Mouse (Mus musculus) embryonic facial prominence, embryonic 10.5 days (tissue): Measurements from ENCODE around the gene Unc119. TPM values are rescaled to one million over a fixed set of nuclear protein-coding genes. Genes with fewer than 3 reads are reported as not detected.

ENCODE experiments used
- DNase-seq: peaks from one replicate; pipeline ENCODE4 v3.0.0-alpha.2; 2017; ENCODE audit warnings: low spot score
- H3K27ac ChIP-seq: fragments of 300-500 bp; sonication (generic); replicated peaks from 2 replicates; pipeline ENCODE4 v1.5.1; 2016; ENCODE audit warnings: mild to moderate bottlenecking
- H3K27me3 ChIP-seq: fragments of 300-500 bp; sonication (generic); replicated peaks from 2 replicates; pipeline ENCODE4 v1.6.1; 2016; ENCODE audit warnings: low read depth, mild to moderate bottlenecking; ENCODE audit not compliant: poor library complexity, severe bottlenecking
- H3K36me3 ChIP-seq: fragments of 300-500 bp; sonication (generic); replicated peaks from 2 replicates; pipeline ENCODE4 v1.6.1; 2016; ENCODE audit warnings: mild to moderate bottlenecking, moderate library complexity
- H3K4me1 ChIP-seq: fragments of 300-500 bp; sonication (generic); 2 replicates; pipeline ENCODE4 v1.6.1; 2016
- H3K4me3 ChIP-seq: fragments of 300-500 bp; sonication (generic); 2 replicates; pipeline ENCODE4 v1.5.1; 2016; ENCODE audit warnings: mild to moderate bottlenecking, moderate library complexity
- H3K9me3 ChIP-seq: fragments of 300-500 bp; sonication (generic); 2 replicates; pipeline ENCODE4 v1.6.1; 2016; ENCODE audit warnings: mild to moderate bottlenecking
- WGBS: fragments of 180-500 bp; shearing (Covaris S2); methylation state at CpG from one replicate; pipeline ENCODE4 v1.1.7; 2016; 5-methylcytosine and 5-hydroxymethylcytosine counted together
- polyA plus RNA-seq: library from polyadenylated mRNA; unstranded; fragments of >200 nt; fragmentation: Nextera tagmentation; extraction: Ambion mirVana; gene quantifications from 2 replicates; pipeline ENCODE4 v1.2.1, GENCODE M21; 2016

Gene Unc119
- polyA plus RNA-seq, 1 experiment from 2014 or later = 69.1 TPM

GRCm38 (mm10) chr11:78363309-78364007 lies 20.2 kb downstream of the Unc119 start:
- 75% methylated on average over 13 of the region's 13 CpGs for whole genome bisulfite sequencing
- DNase-seq = no peak
- no peaks in the 10 kb centered on the region for H3K9me3 ChIP-seq
- H3K36me3 ChIP-seq = no peaks in the 10 kb centered on the region
- peaks cover 11% of the 10 kb centered on the region for H3K27me3 ChIP-seq
- H3K4me1 ChIP-seq = peaks cover 25% of the 10 kb centered on the region; the same call in 1 of the 2 replicates
- H3K4me3 ChIP-seq = no peak overlapping the region
- H3K27ac ChIP-seq = no peak overlapping the region

GRCm38 (mm10) chr11:78364103-78364502 lies 20.8 kb downstream of the Unc119 start:
- Histone ChIP-seq H3K4me1 (peaks cover 21% of the 10 kb centered on the region; the same call in 1 of the 2 replicates), H3K27ac (no peak overlapping the region), H3K4me3 (no peak overlapping the region), H3K36me3 (no peaks in the 10 kb centered on the region), H3K27me3 (peaks cover 5% of the 10 kb centered on the region), H3K9me3 (no peaks in the 10 kb centered on the region)
- WGBS = 63% methylated on average over 8 of the region's 8 CpGs
- DNase-seq = no peak

GRCm38 (mm10) chr11:78367456-78368225 lies 24.4 kb downstream of the Unc119 start:
- Histone ChIP-seq H3K4me1 (peaks cover 18% of the 10 kb centered on the region; the same call in 1 of the 2 replicates), H3K27ac (no peak overlapping the region), H3K27me3 (no peaks in the 10 kb centered on the region), H3K36me3 (no peaks in the 10 kb centered on the region), H3K9me3 (no peaks in the 10 kb centered on the region), H3K4me3 (no peak overlapping the region)
- 93% methylated on average over 15 of the region's 15 CpGs for WGBS
- DNase-seq = no peak

- no peaks in the 10 kb centered on the region for H3K27me3 ChIP-seq
- no peaks in the 10 kb centered on the region for H3K36me3 ChIP-seq
- DNase-seq = no peak
- WGBS = 52% methylated on average over 1 of the region's 1 CpGs
- no peaks in the 10 kb centered on the region for H3K9me3 ChIP-seq
- H3K4me3 ChIP-seq = no peak overlapping the region
- H3K4me1 ChIP-seq = peaks cover 23% of the 10 kb centered on the region
- peak overlapping the region; percentile 35; the same call in 1 of the 2 replicates for H3K27ac ChIP-seq
Measured at GRCm38 (mm10) chr11:78370389-78370788, 27.1 kb downstream of the Unc119 start.

- WGBS = 92% methylated on average over 11 of the region's 11 CpGs
Measured at GRCm38 (mm10) chr11:78371711-78372110, 28.4 kb downstream of the Unc119 start.

GRCm38 (mm10) chr11:78372166-78372565 lies 28.9 kb downstream of the Unc119 start:
- 80% methylated on average over 3 of the region's 3 CpGs for WGBS

More at GRCm38 (mm10) chr11:78371711-78372110, 28.4 kb downstream of the Unc119 start:
- Histone ChIP-seq H3K9me3 (no peaks in the 10 kb centered on the region), H3K27ac (no peak overlapping the region), H3K4me3 (no peak overlapping the region), H3K27me3 (no peaks in the 10 kb centered on the region), H3K4me1 (peaks cover 26% of the 10 kb centered on the region), H3K36me3 (no peaks in the 10 kb centered on the region)
- no peak for DNase-seq

GRCm38 (mm10) chr11:78372610-78373009 lies 29.3 kb downstream of the Unc119 start:
- WGBS = 69% methylated on average over 7 of the region's 7 CpGs
- no peaks in the 10 kb centered on the region for H3K36me3 ChIP-seq
- no peak for DNase-seq
- H3K4me1 ChIP-seq = peaks cover 29% of the 10 kb centered on the region
- no peak overlapping the region for H3K27ac ChIP-seq
- no peaks in the 10 kb centered on the region for H3K27me3 ChIP-seq
- H3K4me3 ChIP-seq = no peak overlapping the region
- no peaks in the 10 kb centered on the region for H3K9me3 ChIP-seq

More at GRCm38 (mm10) chr11:78372166-78372565, 28.9 kb downstream of the Unc119 start:
- Histone ChIP-seq H3K36me3 (no peaks in the 10 kb centered on the region), H3K27ac (no peak overlapping the region), H3K9me3 (no peaks in the 10 kb centered on the region), H3K4me3 (no peak overlapping the region), H3K4me1 (peaks cover 26% of the 10 kb centered on the region), H3K27me3 (no peaks in the 10 kb centered on the region)
- no peak for DNase-seq

GRCm38 (mm10) chr11:78374147-78374546 lies 30.9 kb downstream of the Unc119 start:
- no peak for DNase-seq
- no peaks in the 10 kb centered on the region for H3K36me3 ChIP-seq
- 75% methylated on average over 8 of the region's 8 CpGs for WGBS
- H3K27ac ChIP-seq = no peak overlapping the region
- no peaks in the 10 kb centered on the region for H3K27me3 ChIP-seq
- no peak overlapping the region for H3K4me3 ChIP-seq
- peaks cover 32% of the 10 kb centered on the region for H3K4me1 ChIP-seq
- no peaks in the 10 kb centered on the region for H3K9me3 ChIP-seq

- no peaks in the 10 kb centered on the region for H3K36me3 ChIP-seq
- H3K4me3 ChIP-seq = no peak overlapping the region
- H3K27me3 ChIP-seq = no peaks in the 10 kb centered on the region
- no peak for DNase-seq
- H3K27ac ChIP-seq = no peak overlapping the region
- no peaks in the 10 kb centered on the region for H3K9me3 ChIP-seq
- peaks cover 27% of the 10 kb centered on the region for H3K4me1 ChIP-seq
- 53% methylated on average over 12 of the region's 12 CpGs for WGBS
Measured at GRCm38 (mm10) chr11:78377549-78378159, 34.4 kb downstream of the Unc119 start.

GRCm38 (mm10) chr11:78380351-78380750 lies 37.1 kb downstream of the Unc119 start:
- Histone ChIP-seq H3K36me3 (no peaks in the 10 kb centered on the region), H3K27ac (no peak overlapping the region), H3K9me3 (no peaks in the 10 kb centered on the region), H3K4me1 (peaks cover 28% of the 10 kb centered on the region), H3K4me3 (no peak overlapping the region), H3K27me3 (0 out of 2 replicates have a peak, but pooled peaks cover 5% of the 10 kb centered on the region)
- 82% methylated on average over 4 of the region's 4 CpGs for WGBS
- no peak for DNase-seq

- Histone ChIP-seq H3K4me1 (peaks cover 27% of the 10 kb centered on the region), H3K9me3 (no peaks in the 10 kb centered on the region), H3K27ac (no peak overlapping the region), H3K4me3 (no peak overlapping the region), H3K36me3 (no peaks in the 10 kb centered on the region), H3K27me3 (0 out of 2 replicates have a peak, but pooled peaks cover 5% of the 10 kb centered on the region)
- DNase-seq = no peak
- WGBS = 84% methylated on average over 3 of the region's 3 CpGs
Measured at GRCm38 (mm10) chr11:78380996-78381395, 37.7 kb downstream of the Unc119 start.

- Histone ChIP-seq H3K9me3 (no peaks in the 10 kb centered on the region), H3K4me1 (peaks cover 38% of the 10 kb centered on the region), H3K36me3 (no peaks in the 10 kb centered on the region), H3K27me3 (peaks cover 9% of the 10 kb centered on the region; the same call in 1 of the 2 replicates), H3K4me3 (no peak overlapping the region), H3K27ac (no peak overlapping the region)
- no peak for DNase-seq
- 84% methylated on average over 7 of the region's 7 CpGs for WGBS
Measured at GRCm38 (mm10) chr11:78382286-78382685, 39.0 kb downstream of the Unc119 start.
